In genomic region chr19:29419946-29420345, GRCm38 (mm10) we compare ENCODE assay signal across 19 mouse cellular contexts. TPM values are rescaled to one million over a fixed set of nuclear protein-coding genes. Genes with fewer than 3 reads are reported as not detected.
DNase-seq lines count a peak whose midpoint lies in the region; ATAC-seq lines count a peak whose summit lies in the region.
"Had no signal": no experiment of that assay in that cellular context is flagged by ENCODE, and none has a peak within 500 bp of the region (broad histone marks: within the 10 kb centered on the region; RNA-seq: fewer than 3 reads in every experiment).

No protein-coding gene starts in this region.

- H3K4me2 ChIP-seq in liver, embryonic 15.5 days, result no peak overlapping the region
- H3K4me2 ChIP-seq in liver, embryonic 12.5 days, result no peak overlapping the region
- H3K4me2 ChIP-seq: embryonic facial prominence, embryonic 15.5 days; kidney, embryonic 15.5 days; limb, embryonic 13.5 days; neural tube, embryonic 15.5 days had no signal

- no peak overlapping the region for H3K9ac ChIP-seq in liver, embryonic 15.5 days
- H3K9ac ChIP-seq in liver, embryonic 12.5 days, result no peak overlapping the region
- H3K9ac ChIP-seq: embryonic facial prominence, embryonic 15.5 days; kidney, embryonic 15.5 days; limb, embryonic 13.5 days; neural tube, embryonic 15.5 days had no signal

- no peaks in the 10 kb centered on the region for H3K27me3 ChIP-seq in liver, embryonic 15.5 days
- H3K27me3 ChIP-seq in liver, embryonic 12.5 days (replicated peaks), result no peaks in the 10 kb centered on the region
- H3K27me3 ChIP-seq: CH12.LX; embryonic facial prominence, embryonic 15.5 days; kidney, embryonic 15.5 days; limb, embryonic 13.5 days; neural tube, embryonic 15.5 days had no signal

- H3K4me1 ChIP-seq in liver, embryonic 15.5 days (replicated peaks), result peaks cover 30% of the 10 kb centered on the region
- peaks cover 36% of the 10 kb centered on the region for H3K4me1 ChIP-seq in liver, embryonic 12.5 days
- H3K4me1 ChIP-seq: embryonic facial prominence, embryonic 15.5 days; neural tube, embryonic 15.5 days had no signal

- peak; percentile 72 for DNase-seq in adrenal gland, adult 2 months
- peak; percentile 13 to 67 for DNase-seq in monocyte, adult 2 months (ENCODE audit: low read depth in 1 of 2, low spot score in 2 of 2)
- DNase-seq in testis, postnatal 10 days (ENCODE audit: low spot score), result no peak
- no peak for DNase-seq in layer of hippocampus, postnatal 36 days
- DNase-seq: cerebellum, adult 9-11 months; heart, postnatal 36 days; retina, postnatal 1 day; thymus, adult 2 months had no signal

- no peaks in the 10 kb centered on the region for H3K9me3 ChIP-seq in liver, embryonic 15.5 days (replicated peaks)
- no peaks in the 10 kb centered on the region for H3K9me3 ChIP-seq in liver, embryonic 12.5 days (replicated peaks)
- H3K9me3 ChIP-seq: embryonic facial prominence, embryonic 15.5 days; heart, embryonic 10.5 days; kidney, embryonic 15.5 days; limb, embryonic 13.5 days; neural tube, embryonic 15.5 days had no signal

- no peaks in the 10 kb centered on the region for H3K36me3 ChIP-seq in liver, embryonic 15.5 days (replicated peaks)
- H3K36me3 ChIP-seq in liver, embryonic 12.5 days, result no peaks in the 10 kb centered on the region
- H3K36me3 ChIP-seq: embryonic facial prominence, embryonic 15.5 days; heart, embryonic 10.5 days; kidney, embryonic 15.5 days; limb, embryonic 13.5 days; neural tube, embryonic 15.5 days had no signal

- H3K27ac ChIP-seq in liver, embryonic 15.5 days (replicated peaks), result no peak overlapping the region
- no peak overlapping the region for H3K27ac ChIP-seq in liver, embryonic 12.5 days
- H3K27ac ChIP-seq: embryonic facial prominence, embryonic 15.5 days; heart, embryonic 10.5 days; kidney, embryonic 15.5 days; limb, embryonic 13.5 days; neural tube, embryonic 15.5 days had no signal

- no peak overlapping the region for H3K4me3 ChIP-seq in liver, embryonic 15.5 days (replicated peaks)
- H3K4me3 ChIP-seq in liver, embryonic 12.5 days, result no peak overlapping the region
- H3K4me3 ChIP-seq: embryonic facial prominence, embryonic 15.5 days; heart, embryonic 10.5 days; kidney, embryonic 15.5 days; limb, embryonic 13.5 days; neural tube, embryonic 15.5 days had no signal

- 0 out of 2 replicates have a peak, but pooled peaks have one; percentile 37 for ATAC-seq in liver, embryonic 15.5 days (ENCODE audit: insufficient read depth)
- ATAC-seq in liver, embryonic 12.5 days, result no peak
- ATAC-seq in granulocyte monocyte progenitor cell, adult 5-6 weeks (replicated peaks; ENCODE audit: poor library complexity, severe bottlenecking), result peak; percentile 73
- ATAC-seq: activated CD4-positive, CD25-positive, alpha-beta regulatory T cell, adult 4 months had no signal

RNA-seq across cellular contexts. Expression of gene Pdcd1lg2, which starts 9.2 kb away (rescaled TPM):
- not detected in 2 replicates for polyA plus RNA-seq in liver, embryonic 15.5 days (2015; fragmentation: Nextera tagmentation; extraction: Ambion mirVana)
- polyA plus RNA-seq in liver, embryonic 12.5 days (2016; fragmentation: Nextera tagmentation; extraction: Ambion mirVana), result 0.17 TPM in 1 of 2 replicates, not detected in the other
- total RNA-seq in adrenal gland, adult 2 months (2021), result not detected
- polyA plus RNA-seq in adrenal gland, adult 2 months (2012; rRNA removed), result not detected in 2 replicates
- total RNA-seq in granulocyte monocyte progenitor cell, adult 5-6 weeks (2014; fragmentation: Nextera tagmentation), result not detected in 2 replicates
- total RNA-seq in granulocyte monocyte progenitor cell, adult 5-6 weeks (2017), result not detected in 2 replicates
- not detected for total RNA-seq in layer of hippocampus, postnatal 36 days (2021)
- total RNA-seq: heart, postnatal 36 days had no signal
- polyA plus RNA-seq: embryonic facial prominence, embryonic 15.5 days; forebrain, embryonic 11.5 days; heart, embryonic 10.5 days; kidney, embryonic 15.5 days; limb, embryonic 13.5 days had no signal

RNA-seq across cellular contexts. Expression of gene Cd274, which starts 52.7 kb away (rescaled TPM):
- polyA plus RNA-seq in liver, embryonic 15.5 days (2015; fragmentation: Nextera tagmentation; extraction: Ambion mirVana), result 0.76 and 1.1 TPM in 2 replicates
- 0.35 and 0.69 TPM in 2 replicates for polyA plus RNA-seq in liver, embryonic 12.5 days (2016; fragmentation: Nextera tagmentation; extraction: Ambion mirVana)
- 10 to 100 TPM in 1 of 2 experiments, 1 to 10 TPM in 1; 5.0 to 10.7 TPM for total RNA-seq in adrenal gland, adult 2 months (2021)
- polyA plus RNA-seq in adrenal gland, adult 2 months (2012; rRNA removed), result 1.8 and 2.0 TPM in 2 replicates
- 4.9 and 9.2 TPM in 2 replicates for total RNA-seq in granulocyte monocyte progenitor cell, adult 5-6 weeks (2014; fragmentation: Nextera tagmentation)
- 5.3 TPM in 2 replicates for total RNA-seq in granulocyte monocyte progenitor cell, adult 5-6 weeks (2017)
- 1 to 10 TPM in 1 of 2 experiments, under 1 TPM in 1; 0.94 to 1.3 TPM for total RNA-seq in layer of hippocampus, postnatal 36 days (2021)

RNA-seq across cellular contexts. Expression of gene Plgrkt, which starts 52.8 kb away (rescaled TPM):
- polyA plus RNA-seq in liver, embryonic 15.5 days (2015; fragmentation: Nextera tagmentation; extraction: Ambion mirVana), result 28.9 and 29.8 TPM in 2 replicates
- polyA plus RNA-seq in liver, embryonic 12.5 days (2016; fragmentation: Nextera tagmentation; extraction: Ambion mirVana), result 37.7 and 40.8 TPM in 2 replicates
- total RNA-seq in adrenal gland, adult 2 months (2021), result 10 to 100 TPM; 49.7 to 56.9 TPM
- 71.8 and 74.8 TPM in 2 replicates for polyA plus RNA-seq in adrenal gland, adult 2 months (2012; rRNA removed)
- 90.3 and 93.3 TPM in 2 replicates for total RNA-seq in granulocyte monocyte progenitor cell, adult 5-6 weeks (2014; fragmentation: Nextera tagmentation)
- 49.2 and 53.6 TPM in 2 replicates for total RNA-seq in granulocyte monocyte progenitor cell, adult 5-6 weeks (2017)
- 10 to 100 TPM; 27.9 to 32.1 TPM for total RNA-seq in layer of hippocampus, postnatal 36 days (2021)

Comparison
In these comparisons a context has a peak if more than half of its experiments do, and no peak if none do; other contexts are left out.
1. DNase-seq: peak in adrenal gland, adult 2 months (single experiment) and monocyte, adult 2 months (2 of 2); none in testis, postnatal 10 days (single experiment) and layer of hippocampus, postnatal 36 days (0 of 2).